Mouse (Mus musculus): Measurements from ENCODE around the gene Ednrb. TPM values are rescaled to one million over a fixed set of nuclear protein-coding genes. Genes with fewer than 3 reads are reported as not detected.

Gene Ednrb
- 10 to 100 TPM; 70.9 to 72.0 TPM for total RNA-seq (2021)
- long read RNA-seq, experiment 1, full-length matches to known transcripts, result 24 of 27 reads
- long read RNA-seq, experiment 1, partial matches to known transcripts, result 0 of 27 reads
- long read RNA-seq, experiment 1, other reads (novel, unspliced or antisense), result 3 of 27 reads
- long read RNA-seq, experiment 2, full-length matches to known transcripts, result 30 of 40 reads
- long read RNA-seq, experiment 2, partial matches to known transcripts, result 1 of 40 reads
- long read RNA-seq, experiment 2, other reads (novel, unspliced or antisense), result 9 of 40 reads

GRCm38 (mm10) chr14:103844011-103844549, at the start of gene Ednrb:
Gene Ednrb, minus strand, starts transcription at chr14:103844402.
- DNase-seq (ENCODE audit: low spot score in 2 of 2), result peak in 1 of 2 experiments; percentile 8

GRCm38 (mm10) chr14:103892411-103892938, 48.3 kb upstream of the Ednrb start:
- DNase-seq (ENCODE audit: low spot score in 2 of 2), result no peak

GRCm38 (mm10) chr14:103890761-103891160, 46.6 kb upstream of the Ednrb start:
- DNase-seq (ENCODE audit: low spot score in 2 of 2), result no peak

- DNase-seq (ENCODE audit: low spot score in 2 of 2), result no peak
Observed at GRCm38 (mm10) chr14:103884892-103885575, 40.8 kb upstream of the Ednrb start.

- DNase-seq (ENCODE audit: low spot score in 2 of 2), result no peak
Observed at GRCm38 (mm10) chr14:103882943-103883342, 38.7 kb upstream of the Ednrb start.

GRCm38 (mm10) chr14:103877117-103877516, 32.9 kb upstream of the Ednrb start:
- no peak for DNase-seq (ENCODE audit: low spot score in 2 of 2)

GRCm38 (mm10) chr14:103876598-103876997, 32.4 kb upstream of the Ednrb start:
- no peak for DNase-seq (ENCODE audit: low spot score in 2 of 2)

- no peak for DNase-seq (ENCODE audit: low spot score in 2 of 2)
Observed at GRCm38 (mm10) chr14:103866636-103867035, 22.4 kb upstream of the Ednrb start.

- no peak for DNase-seq (ENCODE audit: low spot score in 2 of 2)
Observed at GRCm38 (mm10) chr14:103865226-103865625, 21.0 kb upstream of the Ednrb start.

- no peak for DNase-seq (ENCODE audit: low spot score in 2 of 2)
Observed at GRCm38 (mm10) chr14:103850071-103850845, 6.1 kb upstream of the Ednrb start.

GRCm38 (mm10) chr14:103845716-103846115, 1.5 kb upstream of the Ednrb start:
- DNase-seq (ENCODE audit: low spot score in 2 of 2), result no peak

GRCm38 (mm10) chr14:103844944-103845343, 742 bp upstream of the Ednrb start:
- DNase-seq (ENCODE audit: low spot score in 2 of 2), result no peak

- DNase-seq (ENCODE audit: low spot score in 2 of 2), result peak; percentile 8 to 10
Observed at GRCm38 (mm10) chr14:103843371-103844001, 716 bp downstream of the Ednrb start.

GRCm38 (mm10) chr14:103842896-103843295, 1.3 kb downstream of the Ednrb start:
- no peak for DNase-seq (ENCODE audit: low spot score in 2 of 2)

GRCm38 (mm10) chr14:103840436-103840835, 3.8 kb downstream of the Ednrb start:
- no peak for DNase-seq (ENCODE audit: low spot score in 2 of 2)

GRCm38 (mm10) chr14:103838887-103839286, 5.3 kb downstream of the Ednrb start:
- DNase-seq (ENCODE audit: low spot score in 2 of 2), result no peak

GRCm38 (mm10) chr14:103834589-103834988, 9.6 kb downstream of the Ednrb start:
- no peak for DNase-seq (ENCODE audit: low spot score in 2 of 2)

- no peak for DNase-seq (ENCODE audit: low spot score in 2 of 2)
Observed at GRCm38 (mm10) chr14:103834147-103834546, 10.1 kb downstream of the Ednrb start.

- no peak for DNase-seq (ENCODE audit: low spot score in 2 of 2)
Observed at GRCm38 (mm10) chr14:103832472-103832871, 11.7 kb downstream of the Ednrb start.

- DNase-seq (ENCODE audit: low spot score in 2 of 2), result no peak
Observed at GRCm38 (mm10) chr14:103831007-103831406, 13.2 kb downstream of the Ednrb start.

GRCm38 (mm10) chr14:103826343-103826742, 17.9 kb downstream of the Ednrb start:
- no peak for DNase-seq (ENCODE audit: low spot score in 2 of 2)
